Mouse (Mus musculus): Measurements from ENCODE around the gene Stxbp5. TPM values are rescaled to one million over a fixed set of nuclear protein-coding genes. Genes with fewer than 3 reads are reported as not detected.

Gene Stxbp5
- total and polyA plus RNA-seq, 2 experiments, result 6.1 to 8.4 TPM

GRCm38 (mm10) chr10:9856792-9857191, 44.1 kb downstream of the Stxbp5 start:
- no peak for DNase-seq (ENCODE audit: extremely low read depth, low read depth, low spot score)
- Histone ChIP-seq H3K79me2 (ENCODE audit: control insufficient read depth, insufficient read depth, low read length) (no peaks in the 10 kb centered on the region; the same call in 1 of the 2 replicates), H3K4me1 (ENCODE audit: control insufficient read depth, insufficient read depth, low read length) (no peaks in the 10 kb centered on the region), H3K27ac (replicated peaks; ENCODE audit: insufficient read depth, low read depth, low read length) (no peak overlapping the region), H3K27me3 (ENCODE audit: control insufficient read depth, insufficient read depth, low read length) (no peaks in the 10 kb centered on the region), H3K9ac (ENCODE audit: low read depth, low read length) (no peak overlapping the region), H3K4me3 (ENCODE audit: insufficient read depth, low read depth, low read length) (no peak overlapping the region), H3K36me3 (ENCODE audit: control insufficient read depth, insufficient read depth, low read length) (peaks cover 9% of the 10 kb centered on the region)
- 93% methylated on average over 9 of the region's 9 CpGs for WGBS
- no peak for TF ChIP-seq CTCF (IDR thresholded peaks at IDR 0.05; ENCODE audit: low read depth, low read length)
- no peak for TF ChIP-seq POLR2A (IDR thresholded peaks at IDR 0.05; ENCODE audit: extremely low read depth, insufficient read depth, low read length)

DNA sequence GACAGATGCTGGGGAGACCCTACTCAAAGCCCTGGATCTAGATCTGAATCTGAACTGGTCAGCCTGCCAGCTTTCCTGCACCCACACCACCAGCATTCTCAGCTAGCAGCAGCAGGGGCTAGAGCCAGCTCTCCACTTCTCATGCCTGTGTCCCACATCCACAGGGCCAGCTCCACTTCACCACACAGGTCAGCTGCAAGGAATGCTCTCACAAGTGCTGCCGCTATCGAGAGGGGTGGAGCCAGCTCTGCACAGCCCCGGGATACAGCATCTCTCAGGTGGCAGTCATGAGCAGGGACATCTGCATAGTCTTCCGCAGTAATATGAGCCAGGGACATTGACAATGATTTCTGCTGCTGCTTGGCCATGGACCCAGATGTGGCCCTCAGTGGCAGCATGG, 54.5 kb downstream of the Stxbp5 start:
- no peak overlapping the region for H3K9ac ChIP-seq (ENCODE audit: low read depth, low read length)

GRCm38 (mm10) chr10:9839408-9839807, 61.5 kb downstream of the Stxbp5 start:
- no peak for DNase-seq (ENCODE audit: extremely low read depth, low read depth, low spot score)
- peaks cover 7% of the 10 kb centered on the region; the same call in 1 of the 2 replicates for H3K36me3 ChIP-seq (ENCODE audit: control insufficient read depth, insufficient read depth, low read length)
- no peak overlapping the region for H3K4me3 ChIP-seq (ENCODE audit: insufficient read depth, low read depth, low read length)
- H3K9ac ChIP-seq (ENCODE audit: low read depth, low read length), result no peak overlapping the region
- no peaks in the 10 kb centered on the region for H3K27me3 ChIP-seq (ENCODE audit: control insufficient read depth, insufficient read depth, low read length)
- TF ChIP-seq POLR2A (IDR thresholded peaks at IDR 0.05; ENCODE audit: extremely low read depth, insufficient read depth, low read length) (no peak), CTCF (IDR thresholded peaks at IDR 0.05; ENCODE audit: low read depth, low read length) (no peak)
- H3K79me2 ChIP-seq (ENCODE audit: control insufficient read depth, insufficient read depth, low read length), result no peaks in the 10 kb centered on the region
- WGBS, result 94% methylated on average over 7 of the region's 7 CpGs
- no peaks in the 10 kb centered on the region for H3K4me1 ChIP-seq (ENCODE audit: control insufficient read depth, insufficient read depth, low read length)
- H3K27ac ChIP-seq (replicated peaks; ENCODE audit: insufficient read depth, low read depth, low read length), result no peak overlapping the region

More for the DNA sequence above, 54.5 kb downstream of the Stxbp5 start:
- no peaks in the 10 kb centered on the region for H3K27me3 ChIP-seq (ENCODE audit: control insufficient read depth, insufficient read depth, low read length)
- no peak overlapping the region for H3K27ac ChIP-seq (replicated peaks; ENCODE audit: insufficient read depth, low read depth, low read length)
- TF ChIP-seq POLR2A (IDR thresholded peaks at IDR 0.05; ENCODE audit: extremely low read depth, insufficient read depth, low read length) (no peak), CTCF (IDR thresholded peaks at IDR 0.05; ENCODE audit: low read depth, low read length) (no peak)
- H3K36me3 ChIP-seq (ENCODE audit: control insufficient read depth, insufficient read depth, low read length), result peaks cover 2% of the 10 kb centered on the region; the same call in 1 of the 2 replicates
- no peak overlapping the region for H3K4me3 ChIP-seq (ENCODE audit: insufficient read depth, low read depth, low read length)
- no peak for DNase-seq (ENCODE audit: extremely low read depth, low read depth, low spot score)
- no peaks in the 10 kb centered on the region for H3K79me2 ChIP-seq (ENCODE audit: control insufficient read depth, insufficient read depth, low read length)
- WGBS, result 99% methylated on average over 4 of the region's 4 CpGs
- H3K4me1 ChIP-seq (ENCODE audit: control insufficient read depth, insufficient read depth, low read length), result no peaks in the 10 kb centered on the region

DNA sequence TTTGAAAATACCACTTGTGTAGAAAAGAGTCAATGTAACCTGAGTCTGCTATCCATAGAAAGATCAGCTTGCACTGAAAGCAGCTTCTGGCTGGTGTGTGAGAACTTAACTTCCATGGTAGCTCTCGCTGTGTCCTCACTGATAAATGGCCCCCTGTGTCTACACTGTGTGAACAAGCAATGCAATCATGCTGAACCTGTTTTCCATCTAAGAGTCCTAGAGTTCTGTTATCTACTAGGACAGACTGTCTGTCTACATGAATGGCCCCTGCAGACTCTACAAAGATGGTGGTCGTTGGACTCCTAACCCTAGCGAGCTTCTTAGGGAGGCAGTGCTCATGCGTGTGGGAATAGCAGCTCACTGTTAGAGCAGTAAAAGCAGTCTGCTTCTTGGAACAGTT, 65.9 kb downstream of the Stxbp5 start:
- no peak for TF ChIP-seq POLR2A (IDR thresholded peaks at IDR 0.05; ENCODE audit: extremely low read depth, insufficient read depth, low read length)
- TF ChIP-seq CTCF (IDR thresholded peaks at IDR 0.05; ENCODE audit: low read depth, low read length), result no peak
- Histone ChIP-seq H3K9ac (ENCODE audit: low read depth, low read length) (no peak overlapping the region), H3K4me3 (ENCODE audit: insufficient read depth, low read depth, low read length) (no peak overlapping the region), H3K4me1 (ENCODE audit: control insufficient read depth, insufficient read depth, low read length) (no peaks in the 10 kb centered on the region), H3K27ac (replicated peaks; ENCODE audit: insufficient read depth, low read depth, low read length) (no peak overlapping the region), H3K36me3 (ENCODE audit: control insufficient read depth, insufficient read depth, low read length) (peaks cover 10% of the 10 kb centered on the region; the same call in 1 of the 2 replicates), H3K27me3 (ENCODE audit: control insufficient read depth, insufficient read depth, low read length) (no peaks in the 10 kb centered on the region), H3K79me2 (ENCODE audit: control insufficient read depth, insufficient read depth, low read length) (no peaks in the 10 kb centered on the region)
- 94% methylated on average over 4 of the region's 4 CpGs for WGBS
- no peak for DNase-seq (ENCODE audit: extremely low read depth, low read depth, low spot score)

DNA sequence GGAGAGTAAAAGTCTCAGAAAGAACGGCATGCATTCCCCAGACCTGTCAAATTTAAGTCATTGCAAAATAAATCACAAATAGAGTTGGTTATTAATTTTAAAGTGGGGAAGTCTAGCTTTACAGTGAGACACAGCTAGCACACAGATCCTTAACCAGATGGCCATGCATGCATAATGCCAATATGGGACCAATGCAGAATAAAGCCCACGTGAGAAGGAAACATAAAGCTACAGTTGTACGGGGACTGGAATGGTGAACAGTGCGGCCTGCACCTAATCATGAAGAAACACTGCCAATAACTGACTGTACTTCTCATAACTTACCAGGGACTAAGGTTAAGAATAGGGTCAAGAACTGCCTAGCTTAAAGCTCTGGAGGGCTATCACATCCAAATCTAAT, 67.9 kb downstream of the Stxbp5 start:
- TF ChIP-seq POLR2A (IDR thresholded peaks at IDR 0.05; ENCODE audit: extremely low read depth, insufficient read depth, low read length), result no peak
- TF ChIP-seq CTCF (IDR thresholded peaks at IDR 0.05; ENCODE audit: low read depth, low read length), result no peak
- H3K79me2 ChIP-seq (ENCODE audit: control insufficient read depth, insufficient read depth, low read length), result no peaks in the 10 kb centered on the region
- no peaks in the 10 kb centered on the region for H3K27me3 ChIP-seq (ENCODE audit: control insufficient read depth, insufficient read depth, low read length)
- H3K36me3 ChIP-seq (ENCODE audit: control insufficient read depth, insufficient read depth, low read length), result peaks cover 7% of the 10 kb centered on the region; the same call in 1 of the 2 replicates
- H3K4me3 ChIP-seq (ENCODE audit: insufficient read depth, low read depth, low read length), result no peak overlapping the region
- no peak for DNase-seq (ENCODE audit: extremely low read depth, low read depth, low spot score)
- H3K9ac ChIP-seq (ENCODE audit: low read depth, low read length), result no peak overlapping the region
- no peak overlapping the region for H3K27ac ChIP-seq (replicated peaks; ENCODE audit: insufficient read depth, low read depth, low read length)
- 96% methylated on average over 4 of the region's 4 CpGs for WGBS
- no peaks in the 10 kb centered on the region for H3K4me1 ChIP-seq (ENCODE audit: control insufficient read depth, insufficient read depth, low read length)

GRCm38 (mm10) chr10:9829744-9830143, 71.1 kb downstream of the Stxbp5 start:
- Histone ChIP-seq H3K9ac (ENCODE audit: low read depth, low read length) (no peak overlapping the region), H3K4me1 (ENCODE audit: control insufficient read depth, insufficient read depth, low read length) (no peaks in the 10 kb centered on the region), H3K27ac (replicated peaks; ENCODE audit: insufficient read depth, low read depth, low read length) (no peak overlapping the region), H3K79me2 (ENCODE audit: control insufficient read depth, insufficient read depth, low read length) (no peaks in the 10 kb centered on the region), H3K36me3 (ENCODE audit: control insufficient read depth, insufficient read depth, low read length) (peaks cover 4% of the 10 kb centered on the region; the same call in 1 of the 2 replicates), H3K27me3 (ENCODE audit: control insufficient read depth, insufficient read depth, low read length) (no peaks in the 10 kb centered on the region), H3K4me3 (ENCODE audit: insufficient read depth, low read depth, low read length) (no peak overlapping the region)
- TF ChIP-seq CTCF (IDR thresholded peaks at IDR 0.05; ENCODE audit: low read depth, low read length) (no peak), POLR2A (IDR thresholded peaks at IDR 0.05; ENCODE audit: extremely low read depth, insufficient read depth, low read length) (no peak)
- WGBS, result 88% methylated on average over 3 of the region's 3 CpGs
- DNase-seq (ENCODE audit: extremely low read depth, low read depth, low spot score), result no peak
